Mouse (Mus musculus) cerebellum, adult 2 months (tissue): ENCODE measurements around the gene Stx11. TPM values are rescaled to one million over a fixed set of nuclear protein-coding genes. Genes with fewer than 3 reads are reported as not detected.
A peak's percentile ranks its signal among the peaks of the same experiment; 100 is the strongest.

ENCODE experiments used
- DNase-seq, 2 experiments: peaks; one replicate each; pipeline ENCODE4 v3.0.0; 2021
- H3K27ac ChIP-seq: fragments of 200-500 bp; 2 replicates; pipeline ENCODE4 v1.5.1; 2012; ENCODE audit warnings: low read length, control low read depth, inconsistent platforms; ENCODE audit not compliant: insufficient read depth
- H3K27me3 ChIP-seq: fragments of 200-500 bp; 2 replicates; pipeline ENCODE4 v1.6.1; 2012; ENCODE audit warnings: inconsistent platforms, mild to moderate bottlenecking, low read length, moderate library complexity; ENCODE audit not compliant: control insufficient read depth, insufficient read depth
- H3K4me1 ChIP-seq: fragments of 200-500 bp; 2 replicates; pipeline ENCODE4 v1.6.1; 2011; ENCODE audit warnings: low read length; ENCODE audit not compliant: control insufficient read depth, insufficient read depth
- H3K4me3 ChIP-seq: fragments of 200-500 bp; replicated peaks from 2 replicates; pipeline ENCODE3; 2011; ENCODE audit warnings: mild to moderate bottlenecking, low read depth, low read length, control low read depth; ENCODE audit not compliant: insufficient read depth
- CTCF ChIP-seq: fragments of 200-500 bp; IDR thresholded peaks from 2 replicates; pipeline ENCODE4 v1.5.1; 2011; ENCODE audit warnings: low read depth, mild to moderate bottlenecking, control low read depth, low read length, moderate library complexity, borderline replicate concordance; ENCODE audit not compliant: insufficient read depth
- POLR2A ChIP-seq: fragments of 200-500 bp; IDR thresholded peaks from 2 replicates; pipeline ENCODE4 v1.6.1; 2011; ENCODE audit warnings: low read length, control low read depth, borderline replicate concordance; ENCODE audit not compliant: insufficient read depth
- WGBS: fragments of 180-500 bp; shearing (Covaris S2); methylation state at CpG from one replicate; pipeline ENCODE4 v1.1.7; 2018; 5-methylcytosine and 5-hydroxymethylcytosine counted together
- polyA plus RNA-seq: library from polyadenylated mRNA; depleted of rRNA; stranded (reverse); fragments of >200 nt; gene quantifications from 2 replicates; pipeline ENCODE4 v1.2.3, GENCODE M21; 2012

Stx11 gene
- polyA plus RNA-seq, 1 experiment: 0.10 TPM

- no peaks in the 10 kb centered on the region for H3K4me1 ChIP-seq
- no peak overlapping the region for H3K4me3 ChIP-seq
- 77% methylated on average over 7 of the region's 7 CpGs for WGBS
- no peak for DNase-seq
- H3K27me3 ChIP-seq: no peaks in the 10 kb centered on the region
- no peak overlapping the region for H3K27ac ChIP-seq
- TF ChIP-seq POLR2A: no peak
- TF ChIP-seq CTCF: no peak
These were observed 14.8 kb downstream of the Stx11 start for GRCm38 (mm10) chr10:12949299-12949698.

GRCm38 (mm10) chr10:12947606-12948005 lies 16.5 kb downstream of the Stx11 start:
- no peaks in the 10 kb centered on the region for H3K27me3 ChIP-seq
- DNase-seq: no peak
- H3K27ac ChIP-seq: no peak overlapping the region
- TF ChIP-seq POLR2A (no peak), CTCF (no peak)
- 93% methylated on average over 3 of the region's 3 CpGs for WGBS
- H3K4me1 ChIP-seq: no peaks in the 10 kb centered on the region
- no peak overlapping the region for H3K4me3 ChIP-seq

DNA sequence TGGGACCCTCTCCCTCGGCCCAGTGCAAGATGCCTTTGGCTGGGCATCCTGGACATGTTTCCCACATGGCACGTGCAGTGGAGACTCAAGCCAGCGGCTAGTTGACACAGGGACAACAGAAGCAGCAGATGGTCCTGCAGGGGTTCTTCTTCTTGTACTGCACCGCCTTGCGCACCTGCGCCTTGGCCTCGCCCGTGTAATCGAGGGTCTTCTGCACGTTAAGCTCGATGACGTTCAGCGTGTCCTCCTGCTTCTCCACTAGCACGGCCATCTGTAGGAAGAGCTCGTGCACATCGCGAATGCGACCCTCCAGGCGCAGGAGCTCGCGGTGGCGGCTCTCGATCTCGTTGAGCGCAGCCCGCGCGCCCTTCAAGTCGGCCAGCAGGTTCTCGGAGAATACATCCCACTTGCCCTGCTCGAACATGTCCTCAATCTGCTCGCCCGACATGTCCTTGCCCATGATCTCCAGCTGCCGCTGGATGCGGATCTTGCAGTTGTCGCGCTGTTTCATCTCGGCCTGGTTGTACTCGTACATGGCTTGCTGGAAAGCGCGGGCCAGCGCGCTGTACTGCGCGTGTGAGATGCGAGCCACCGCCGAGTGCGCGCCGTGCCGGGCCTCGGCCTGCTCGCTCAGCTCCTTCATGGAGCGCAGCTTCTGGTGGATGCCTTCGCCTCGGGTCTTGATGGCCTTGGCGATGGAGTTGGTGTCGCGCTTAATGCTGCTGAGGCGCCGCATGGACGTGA lies 22.9 kb downstream of the Stx11 start:
- TF ChIP-seq CTCF (no peak), POLR2A (no peak)
- 5% methylated on average over 63 of the region's 63 CpGs for WGBS
- DNase-seq: peak; percentile 28 to 37
- H3K27me3 ChIP-seq: no peaks in the 10 kb centered on the region
- H3K4me3 ChIP-seq: peak overlapping the region; percentile 67
- H3K4me1 ChIP-seq: 0 out of 2 replicates have a peak, but pooled peaks cover 4% of the 10 kb centered on the region
- no peak overlapping the region for H3K27ac ChIP-seq

DNA sequence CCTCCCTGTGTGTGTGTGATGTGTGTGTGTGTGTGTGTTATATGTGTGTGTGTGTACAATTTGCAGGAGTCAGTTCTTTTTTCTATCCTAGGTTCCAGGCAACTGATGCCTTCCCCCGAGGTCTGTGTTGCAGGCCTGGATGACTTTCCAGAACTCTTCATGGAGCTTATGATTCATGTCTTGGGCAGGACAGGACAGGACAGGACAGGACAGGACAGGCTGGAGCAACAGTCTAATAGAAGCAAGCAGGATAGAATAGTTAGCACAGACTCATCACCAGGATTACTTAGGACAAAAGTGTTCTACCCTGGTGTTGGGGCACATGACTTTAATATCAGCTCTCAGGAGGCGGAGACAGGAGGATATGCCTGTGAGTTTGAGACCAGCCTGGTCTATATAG lies 25.3 kb downstream of the Stx11 start:
- Histone ChIP-seq H3K27ac (no peak overlapping the region), H3K27me3 (no peaks in the 10 kb centered on the region), H3K4me1 (0 out of 2 replicates have a peak, but pooled peaks cover 4% of the 10 kb centered on the region), H3K4me3 (no peak overlapping the region)
- DNase-seq: no peak
- 82% methylated on average over 2 of the region's 2 CpGs for WGBS
- TF ChIP-seq POLR2A (no peak), CTCF (no peak)

GRCm38 (mm10) chr10:12936079-12936478 lies 28.0 kb downstream of the Stx11 start:
- Histone ChIP-seq H3K4me3 (no peak overlapping the region), H3K27ac (no peak overlapping the region), H3K27me3 (no peaks in the 10 kb centered on the region), H3K4me1 (0 out of 2 replicates have a peak, but pooled peaks cover 3% of the 10 kb centered on the region)
- no peak for TF ChIP-seq CTCF
- no peak for TF ChIP-seq POLR2A
- DNase-seq: no peak
- 86% methylated on average over 7 of the region's 7 CpGs for WGBS

DNA sequence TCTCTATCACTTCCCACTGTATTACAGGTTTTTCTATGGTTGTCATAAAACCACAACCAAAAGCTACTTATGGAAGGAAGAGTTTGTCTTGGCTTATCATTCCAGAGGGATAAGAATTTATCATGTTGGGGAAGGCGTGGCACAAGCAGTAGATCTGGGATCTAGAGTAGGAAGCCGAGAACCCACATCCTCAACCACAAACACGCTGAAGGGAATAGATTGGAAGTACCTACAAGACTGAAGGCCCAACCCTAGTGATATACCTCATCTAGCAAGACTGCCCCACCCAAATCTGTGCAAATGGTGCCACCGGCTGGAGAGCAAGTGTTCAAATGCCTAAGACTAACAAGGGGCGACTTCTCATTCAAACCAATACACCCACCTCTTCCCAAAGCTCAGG lies 28.5 kb downstream of the Stx11 start:
- WGBS: 94% methylated on average over 5 of the region's 5 CpGs
- H3K4me1 ChIP-seq: no peaks in the 10 kb centered on the region
- TF ChIP-seq POLR2A (no peak), CTCF (no peak)
- DNase-seq: no peak
- H3K27me3 ChIP-seq: no peaks in the 10 kb centered on the region
- H3K27ac ChIP-seq: no peak overlapping the region
- H3K4me3 ChIP-seq: no peak overlapping the region

DNA sequence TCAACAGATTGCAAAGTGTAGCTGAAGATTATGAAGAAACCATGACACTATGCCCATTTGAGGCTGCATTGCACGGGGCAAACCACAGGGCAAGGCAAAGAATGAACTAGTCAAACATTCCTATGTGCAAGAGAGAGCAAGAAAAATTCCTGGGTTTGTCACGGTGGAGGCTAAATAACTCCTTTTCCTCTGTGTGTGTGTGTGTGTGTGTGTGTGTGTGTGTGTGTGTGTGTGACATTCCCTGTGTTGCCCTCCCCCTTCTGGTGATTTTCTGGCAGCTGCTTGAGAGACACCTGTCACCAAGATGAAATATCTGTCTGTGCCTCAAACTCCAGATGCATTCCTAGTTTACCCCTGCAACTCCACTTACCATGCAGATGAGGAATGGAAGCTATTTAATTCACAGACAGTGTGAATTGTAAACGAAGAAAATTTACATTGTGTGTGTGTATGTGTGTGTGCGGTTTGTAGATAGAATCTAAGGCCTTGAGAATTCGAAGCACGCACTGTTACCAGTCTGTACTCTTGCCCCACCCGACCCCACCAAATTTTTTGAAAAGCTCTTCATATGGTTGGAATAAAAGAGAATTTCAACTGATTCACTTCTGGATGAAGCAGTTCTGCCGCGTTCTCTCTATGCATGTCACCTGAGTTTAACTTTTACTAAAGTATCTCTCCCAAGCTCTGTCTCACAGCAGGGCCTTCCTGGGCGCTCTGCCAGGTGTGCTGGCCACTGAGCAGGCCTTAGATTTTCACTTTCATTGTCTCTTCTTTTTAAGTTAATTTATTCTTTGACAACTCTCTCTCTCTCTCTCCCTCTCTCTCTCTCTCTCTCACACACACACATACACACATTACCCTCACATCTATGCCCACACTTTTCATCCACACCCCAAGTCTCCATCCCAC lies 32.4 kb downstream of the Stx11 start:
- Histone ChIP-seq H3K4me3 (no peak overlapping the region), H3K27me3 (no peaks in the 10 kb centered on the region), H3K27ac (no peak overlapping the region), H3K4me1 (no peaks in the 10 kb centered on the region)
- TF ChIP-seq CTCF (no peak), POLR2A (no peak)
- DNase-seq: no peak
- WGBS: 41% methylated on average over 10 of the region's 10 CpGs
